ENCODE assay signal across 8 mouse cellular contexts in the genomic region with DNA sequence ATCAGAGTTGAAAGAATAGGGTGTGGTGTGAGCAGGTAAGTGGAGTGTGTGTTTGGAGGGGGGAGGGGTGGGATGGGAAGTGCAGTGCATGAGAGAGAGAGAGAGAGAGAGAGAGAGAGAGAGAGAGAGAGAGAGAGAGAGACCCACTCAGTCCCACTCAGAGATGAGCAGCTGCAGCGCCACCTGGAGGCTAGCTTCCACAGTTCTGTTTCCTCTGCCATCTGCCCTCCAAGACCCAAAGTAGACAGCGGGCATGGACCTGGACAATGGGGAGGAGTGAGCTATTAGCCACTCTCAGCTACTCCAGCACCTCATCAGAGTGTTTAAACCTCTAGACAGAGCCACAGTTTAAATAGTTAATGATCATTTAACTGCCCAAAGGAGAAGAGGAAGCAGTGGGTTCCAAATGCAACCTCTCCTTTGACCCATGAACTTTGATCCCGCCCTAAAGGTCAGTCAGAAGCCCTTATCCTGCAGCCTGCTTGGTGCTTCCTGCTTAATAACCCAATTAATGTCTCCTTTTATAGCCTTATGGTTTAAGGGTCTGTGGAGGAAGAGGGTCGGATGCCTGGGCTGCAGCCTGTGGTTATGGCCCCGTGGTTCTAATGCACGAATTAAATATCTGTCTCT.
DNase-seq lines count a peak whose midpoint lies in the region; ATAC-seq and TF ChIP-seq lines count a peak whose summit lies in the region.

No protein-coding gene starts in this region.

- DNase-seq in heart, adult 2 months = no peak
- DNase-seq in heart, postnatal 14 days = no peak
- no peak for DNase-seq in Patski (ENCODE audit: low read depth, low spot score)
- peak; percentile 76 for DNase-seq in mesoderm, embryonic 11.5 days (ENCODE audit: low read depth, low spot score)
- DNase-seq in urinary bladder, postnatal 25 days (ENCODE audit: low spot score) = no peak
- no peak for DNase-seq in ovary, adult 18-20 months (ENCODE audit: low spot score)
- DNase-seq in adipocyte (ENCODE audit: low spot score) = no peak

- no peaks in the 10 kb centered on the region for H3K27me3 ChIP-seq in heart, adult 2 months (ENCODE audit: control insufficient read depth, insufficient read depth, low read length)
- no peaks in the 10 kb centered on the region for H3K27me3 ChIP-seq in Patski
- H3K27me3 ChIP-seq in hindbrain, embryonic 15.5 days = peaks cover 6% of the 10 kb centered on the region; the same call in 1 of the 2 replicates

- H3K9me3 ChIP-seq in hindbrain, embryonic 15.5 days = no peaks in the 10 kb centered on the region

- TF ChIP-seq CTCF in heart, adult 2 months (IDR thresholded peaks at IDR 0.05) = peak; percentile 15; the same call in 1 of the 2 replicates
- TF ChIP-seq CTCF in Patski (IDR thresholded peaks at IDR 0.05) = peak; percentile 43

- H3K4me3 ChIP-seq in heart, adult 2 months = no peak overlapping the region
- no peak overlapping the region for H3K4me3 ChIP-seq in hindbrain, embryonic 15.5 days

- no peak for TF ChIP-seq POLR2A in heart, adult 2 months (IDR thresholded peaks at IDR 0.05; ENCODE audit: insufficient read depth, low read depth, low read length)

- no peak overlapping the region for H3K27ac ChIP-seq in heart, adult 2 months
- H3K27ac ChIP-seq in hindbrain, embryonic 15.5 days (replicated peaks) = no peak overlapping the region

- intact Hi-C loops in heart, adult 2 months (cut with DNase I) = no loop called here
- intact Hi-C loops in heart, postnatal 14 days (cut with DNase I) = no loop called here

- H3K9ac ChIP-seq in heart, adult 2 months (ENCODE audit: low read depth, low read length) = no peak overlapping the region
- H3K9ac ChIP-seq in hindbrain, embryonic 15.5 days = no peak overlapping the region

- H3K79me2 ChIP-seq in heart, adult 2 months (replicated peaks; ENCODE audit: control insufficient read depth, insufficient read depth, low read length) = no peaks in the 10 kb centered on the region

- no peak for ATAC-seq in Patski
- ATAC-seq in hindbrain, embryonic 15.5 days (ENCODE audit: low FRiP score, low read depth) = peak; percentile 15; the same call in 1 of the 2 replicates

- H3K4me1 ChIP-seq in heart, adult 2 months (ENCODE audit: control insufficient read depth, insufficient read depth, low read length) = no peaks in the 10 kb centered on the region
- peaks cover 9% of the 10 kb centered on the region for H3K4me1 ChIP-seq in hindbrain, embryonic 15.5 days (replicated peaks)

- in situ Hi-C loops in Patski (cut with MboI; ENCODE audit: low pct_unique_long_range_greater_than_20kb) = no loop called here

- H3K36me3 ChIP-seq in heart, adult 2 months (ENCODE audit: control insufficient read depth, insufficient read depth, low read length) = no peaks in the 10 kb centered on the region
- H3K36me3 ChIP-seq in hindbrain, embryonic 15.5 days = no peaks in the 10 kb centered on the region

- TF ChIP-seq EP300 in heart, adult 2 months (IDR thresholded peaks at IDR 0.05; ENCODE audit: insufficient read depth, low read depth, low read length) = no peak

- 71% methylated on average over 6 of the region's 6 CpGs for WGBS in heart, adult 2 months
- WGBS in hindbrain, embryonic 15.5 days = 51% methylated on average over 6 of the region's 6 CpGs

- CTCF ChIA-PET in Patski (lab: Charles Lee) = no interaction called here

- H3K4me2 ChIP-seq in hindbrain, embryonic 15.5 days = no peak overlapping the region

- POLR2A ChIA-PET in Patski (lab: Charles Lee) = no interaction called here
